Mouse (Mus musculus): ENCODE measurements around the gene Hils1. TPM values are rescaled to one million over a fixed set of nuclear protein-coding genes. Genes with fewer than 3 reads are reported as not detected.
A peak's percentile ranks its signal among the peaks of the same experiment; 100 is the strongest.

Hils1 gene
- polyA plus RNA-seq, 1 experiment from 2014 or later, result not detected

DNA sequence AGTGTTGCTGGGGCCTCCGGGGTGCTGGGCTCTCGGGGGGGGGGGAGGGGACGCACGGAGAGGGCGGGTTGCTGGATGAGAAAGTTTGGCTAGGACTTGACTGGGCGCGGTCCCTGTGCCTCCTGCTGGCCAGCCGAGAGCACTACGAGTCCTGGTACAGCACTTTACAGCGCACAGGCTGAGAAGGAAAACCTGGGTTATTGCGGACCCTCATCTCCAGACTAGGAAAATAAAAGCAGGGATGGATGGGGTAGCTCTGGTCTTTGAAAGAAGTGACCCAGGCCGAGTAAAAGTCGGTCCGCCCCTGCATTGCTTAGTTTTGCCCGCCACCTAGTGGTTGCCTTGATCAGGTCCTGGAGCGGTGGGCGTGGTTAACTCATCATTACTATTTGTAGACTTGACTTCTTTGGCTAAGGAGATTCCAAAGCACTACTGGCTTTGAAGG is 30.5 kb upstream of the Hils1 start:
- Histone ChIP-seq H3K4me1 (replicated peaks; ENCODE audit: control insufficient read depth, insufficient read depth) (no peaks in the 10 kb centered on the region; the same call in 1 of the 2 replicates), H3K4me3 (ENCODE audit: low read depth, low read length) (peak overlapping the region; percentile 66), H3K9ac (ENCODE audit: low read length) (peak overlapping the region; percentile 82), H3K36me3 (ENCODE audit: control insufficient read depth, insufficient read depth, low read length) (peaks cover 21% of the 10 kb centered on the region), H3K27ac (replicated peaks) (peak overlapping the region; percentile 95), H3K27me3 (ENCODE audit: control insufficient read depth, insufficient read depth, low read length) (no peaks in the 10 kb centered on the region), H3K4me2 (replicated peaks; ENCODE audit: low read depth) (peak overlapping the region; percentile 57), H3K9me3 (ENCODE audit: control insufficient read depth, low read length) (no peaks in the 10 kb centered on the region)
- WGBS, result 0% methylated on average over 16 of the region's 17 CpGs
- ATAC-seq (ENCODE audit: low FRiP score, low TSS enrichment) (peak; percentile 69), DNase-seq (ENCODE audit: low spot score) (peak; percentile 89)
- no peak for TF ChIP-seq EP300 (optimal IDR thresholded peaks at IDR 0.05)
- TF ChIP-seq CTCF (IDR thresholded peaks at IDR 0.05; ENCODE audit: low read depth), result peak; percentile 94

DNA sequence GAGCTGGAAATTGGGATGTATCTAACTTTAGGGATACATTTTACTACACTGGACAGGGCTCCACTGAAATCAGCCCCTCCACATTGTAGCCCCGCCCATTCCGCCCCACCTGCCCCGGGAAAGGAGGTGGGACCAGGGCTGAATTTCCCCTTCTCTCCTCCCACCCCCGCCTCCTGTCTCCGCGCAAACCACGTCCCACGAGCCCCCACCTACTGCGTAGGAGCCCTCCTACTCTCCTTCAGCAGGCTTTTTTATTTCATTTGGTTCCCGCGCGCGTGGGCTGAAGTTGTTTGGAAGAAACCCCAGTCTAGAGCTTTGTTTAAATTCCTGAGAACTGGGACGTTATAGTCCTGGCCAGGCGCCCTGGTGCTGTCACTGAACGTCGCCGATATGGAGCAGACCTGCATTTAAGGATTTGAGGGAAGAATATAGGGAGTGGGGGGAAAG is 30.0 kb upstream of the Hils1 start:
- no peaks in the 10 kb centered on the region for H3K27me3 ChIP-seq (ENCODE audit: control insufficient read depth, insufficient read depth, low read length)
- peaks cover 25% of the 10 kb centered on the region for H3K36me3 ChIP-seq (ENCODE audit: control insufficient read depth, insufficient read depth, low read length)
- H3K27ac ChIP-seq (replicated peaks), result peak overlapping the region; percentile 61
- no peaks in the 10 kb centered on the region for H3K9me3 ChIP-seq (ENCODE audit: control insufficient read depth, low read length)
- H3K4me3 ChIP-seq (ENCODE audit: low read depth, low read length), result peak overlapping the region; percentile 66
- DNase-seq (ENCODE audit: low spot score), result peak; percentile 64
- H3K4me1 ChIP-seq (replicated peaks; ENCODE audit: control insufficient read depth, insufficient read depth), result no peaks in the 10 kb centered on the region; the same call in 1 of the 2 replicates
- peak; percentile 34 for ATAC-seq (ENCODE audit: low FRiP score, low TSS enrichment)
- WGBS, result 2% methylated on average over 18 of the region's 18 CpGs
- H3K9ac ChIP-seq (ENCODE audit: low read length), result peak overlapping the region; percentile 82
- TF ChIP-seq EP300 (optimal IDR thresholded peaks at IDR 0.05) (no peak), CTCF (IDR thresholded peaks at IDR 0.05; ENCODE audit: low read depth) (no peak)
- H3K4me2 ChIP-seq (replicated peaks; ENCODE audit: low read depth), result peak overlapping the region; percentile 57

DNA sequence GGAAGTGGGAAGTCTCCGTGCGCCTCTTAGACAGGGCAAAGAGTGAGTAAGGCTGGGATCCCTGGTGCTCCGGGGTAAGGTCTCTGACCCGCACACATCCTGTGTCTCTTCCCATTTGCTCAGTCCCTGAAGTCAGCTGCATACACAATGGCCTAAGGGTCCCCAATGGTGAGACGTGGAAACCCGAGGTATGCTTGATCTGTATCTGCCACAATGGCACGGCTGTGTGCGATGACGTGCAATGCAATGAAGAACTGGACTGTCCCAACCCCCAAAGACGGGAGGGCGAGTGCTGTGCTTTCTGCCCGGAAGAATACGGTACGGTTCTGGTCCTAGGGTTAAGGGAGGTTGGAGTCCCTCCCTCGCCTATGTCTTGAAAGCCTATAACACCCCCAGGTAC is 29.6 kb upstream of the Hils1 start:
- Histone ChIP-seq H3K9me3 (ENCODE audit: control insufficient read depth, low read length) (no peaks in the 10 kb centered on the region), H3K9ac (ENCODE audit: low read length) (peak overlapping the region; percentile 82), H3K4me3 (ENCODE audit: low read depth, low read length) (peak overlapping the region; percentile 66), H3K27me3 (ENCODE audit: control insufficient read depth, insufficient read depth, low read length) (no peaks in the 10 kb centered on the region), H3K4me2 (replicated peaks; ENCODE audit: low read depth) (peak overlapping the region; percentile 57), H3K27ac (replicated peaks) (peak overlapping the region; percentile 61), H3K36me3 (ENCODE audit: control insufficient read depth, insufficient read depth, low read length) (peaks cover 29% of the 10 kb centered on the region), H3K4me1 (replicated peaks; ENCODE audit: control insufficient read depth, insufficient read depth) (no peaks in the 10 kb centered on the region; the same call in 1 of the 2 replicates)
- WGBS, result 2% methylated on average over 15 of the region's 15 CpGs
- ATAC-seq (ENCODE audit: low FRiP score, low TSS enrichment) (0 out of 2 replicates have a peak, but pooled peaks have one; percentile 1), DNase-seq (ENCODE audit: low spot score) (no peak)
- TF ChIP-seq CTCF (IDR thresholded peaks at IDR 0.05; ENCODE audit: low read depth) (no peak), EP300 (optimal IDR thresholded peaks at IDR 0.05) (no peak)

DNA sequence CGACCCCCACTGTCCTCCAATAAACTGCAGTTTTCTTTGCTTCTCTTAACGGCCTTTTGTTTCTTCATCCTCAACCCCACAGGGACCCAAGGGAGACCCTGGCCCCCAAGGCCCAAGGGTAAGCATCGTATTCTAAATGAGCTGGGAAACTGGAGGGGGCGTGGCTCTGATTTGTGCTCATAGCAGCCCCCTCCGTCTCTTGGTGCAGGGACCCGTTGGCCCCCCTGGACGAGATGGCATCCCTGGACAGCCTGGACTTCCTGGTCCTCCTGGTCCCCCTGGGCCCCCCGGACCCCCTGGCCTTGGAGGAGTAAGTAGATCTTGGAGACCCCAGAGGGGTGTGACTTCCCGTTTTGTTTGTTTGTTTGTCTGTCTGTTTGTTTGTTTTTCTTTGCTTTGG is 29.1 kb upstream of the Hils1 start:
- WGBS, result 16% methylated on average over 9 of the region's 9 CpGs
- peak overlapping the region; percentile 57 for H3K4me2 ChIP-seq (replicated peaks; ENCODE audit: low read depth)
- H3K4me3 ChIP-seq (ENCODE audit: low read depth, low read length), result peak overlapping the region; percentile 66
- ATAC-seq (ENCODE audit: low FRiP score, low TSS enrichment) (no peak), DNase-seq (ENCODE audit: low spot score) (no peak)
- TF ChIP-seq EP300 (optimal IDR thresholded peaks at IDR 0.05) (no peak), CTCF (IDR thresholded peaks at IDR 0.05; ENCODE audit: low read depth) (no peak)
- H3K9me3 ChIP-seq (ENCODE audit: control insufficient read depth, low read length), result no peaks in the 10 kb centered on the region
- peak overlapping the region; percentile 61; the same call in 1 of the 2 replicates for H3K27ac ChIP-seq (replicated peaks)
- H3K4me1 ChIP-seq (replicated peaks; ENCODE audit: control insufficient read depth, insufficient read depth), result no peaks in the 10 kb centered on the region; the same call in 1 of the 2 replicates
- peaks cover 32% of the 10 kb centered on the region for H3K36me3 ChIP-seq (ENCODE audit: control insufficient read depth, insufficient read depth, low read length)
- H3K27me3 ChIP-seq (ENCODE audit: control insufficient read depth, insufficient read depth, low read length), result no peaks in the 10 kb centered on the region
- H3K9ac ChIP-seq (ENCODE audit: low read length), result peak overlapping the region; percentile 82

DNA sequence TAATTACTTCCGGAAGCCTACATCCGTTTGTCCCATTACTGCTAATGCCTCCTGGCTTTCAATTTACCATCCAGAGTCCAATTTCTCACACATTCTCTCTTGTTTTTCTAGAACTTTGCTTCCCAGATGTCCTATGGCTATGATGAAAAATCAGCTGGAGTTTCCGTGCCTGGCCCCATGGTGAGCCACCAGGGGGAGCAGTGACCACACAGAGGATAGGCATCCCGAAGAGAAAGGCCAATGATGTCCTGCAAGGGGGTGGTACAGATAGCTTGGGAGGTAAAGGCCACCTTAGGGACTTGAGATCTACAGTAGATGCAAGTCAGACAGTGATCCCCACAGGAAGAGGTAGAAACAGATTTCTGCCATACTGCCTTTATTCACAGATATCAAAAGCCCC is 28.1 kb upstream of the Hils1 start:
- TF ChIP-seq EP300 (optimal IDR thresholded peaks at IDR 0.05), result no peak
- TF ChIP-seq CTCF (IDR thresholded peaks at IDR 0.05; ENCODE audit: low read depth), result peak; percentile 94
- Histone ChIP-seq H3K4me3 (ENCODE audit: low read depth, low read length) (peak overlapping the region; percentile 66; the same call in 1 of the 2 replicates), H3K27ac (replicated peaks) (peak overlapping the region; percentile 0; the same call in 1 of the 2 replicates), H3K27me3 (ENCODE audit: control insufficient read depth, insufficient read depth, low read length) (no peaks in the 10 kb centered on the region), H3K4me1 (replicated peaks; ENCODE audit: control insufficient read depth, insufficient read depth) (no peaks in the 10 kb centered on the region; the same call in 1 of the 2 replicates), H3K4me2 (replicated peaks; ENCODE audit: low read depth) (peak overlapping the region; percentile 57), H3K9me3 (ENCODE audit: control insufficient read depth, low read length) (no peaks in the 10 kb centered on the region), H3K9ac (ENCODE audit: low read length) (0 out of 2 replicates have a peak overlapping the region, but pooled peaks have one; percentile 4), H3K36me3 (ENCODE audit: control insufficient read depth, insufficient read depth, low read length) (peaks cover 36% of the 10 kb centered on the region)
- 13% methylated on average over 4 of the region's 4 CpGs for WGBS
- DNase-seq (ENCODE audit: low spot score) (peak; percentile 77), ATAC-seq (ENCODE audit: low FRiP score, low TSS enrichment) (no peak)

DNA sequence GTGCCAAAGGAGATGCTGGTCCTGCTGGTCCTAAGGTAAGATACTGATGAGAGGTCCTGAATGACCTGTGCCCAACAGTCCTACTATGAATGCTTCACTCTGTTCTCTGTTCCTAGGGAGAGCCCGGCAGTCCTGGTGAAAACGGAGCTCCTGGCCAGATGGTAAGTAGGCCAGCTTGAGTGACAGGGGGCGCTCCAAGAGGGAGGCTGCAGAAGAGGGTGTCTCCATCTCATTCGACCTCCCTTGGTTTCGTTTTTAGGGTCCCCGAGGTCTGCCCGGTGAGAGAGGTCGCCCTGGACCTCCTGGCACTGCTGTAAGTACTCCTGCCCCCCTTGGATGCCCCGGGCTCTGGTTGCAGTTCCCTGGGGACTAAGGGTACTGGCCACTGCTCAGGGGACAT is 26.3 kb upstream of the Hils1 start:
- Histone ChIP-seq H3K4me3 (ENCODE audit: low read depth, low read length) (no peak overlapping the region), H3K4me2 (replicated peaks; ENCODE audit: low read depth) (no peak overlapping the region), H3K27me3 (ENCODE audit: control insufficient read depth, insufficient read depth, low read length) (no peaks in the 10 kb centered on the region), H3K36me3 (ENCODE audit: control insufficient read depth, insufficient read depth, low read length) (peaks cover 36% of the 10 kb centered on the region), H3K27ac (replicated peaks) (peak overlapping the region; percentile 58; the same call in 1 of the 2 replicates), H3K9me3 (ENCODE audit: control insufficient read depth, low read length) (no peaks in the 10 kb centered on the region), H3K4me1 (replicated peaks; ENCODE audit: control insufficient read depth, insufficient read depth) (0 out of 2 replicates have a peak, but pooled peaks cover 2% of the 10 kb centered on the region), H3K9ac (ENCODE audit: low read length) (no peak overlapping the region)
- DNase-seq (ENCODE audit: low spot score) (no peak), ATAC-seq (ENCODE audit: low FRiP score, low TSS enrichment) (no peak)
- TF ChIP-seq CTCF (IDR thresholded peaks at IDR 0.05; ENCODE audit: low read depth) (no peak), EP300 (optimal IDR thresholded peaks at IDR 0.05) (no peak)
- 38% methylated on average over 9 of the region's 9 CpGs for WGBS
